Mouse (Mus musculus) thymus, postnatal 36 days (tissue): ENCODE measurements around the gene Commd4.
"Not testable (repeated sequence)": the region's sequence is repeated elsewhere in the genome, so short reads cannot be mapped to it uniquely, and the experiment has no call there.

ENCODE experiments used
- DNase-seq, 2 experiments: peaks; one replicate each; pipeline ENCODE4 v3.0.0; 2022; ENCODE audit warnings: mixed read lengths in 2 of 2

Gene Commd4

GRCm38 (mm10) chr9:57158013-57158470 is at the start of gene Commd4:
Gene Commd4, minus strand, starts transcription at chr9:57158331.
- DNase-seq, result peak; percentile 77 to 79

GRCm38 (mm10) chr9:57206896-57207295 is 48.8 kb upstream of the Commd4 start:
- DNase-seq, result no peak

GRCm38 (mm10) chr9:57203571-57203970 is 45.4 kb upstream of the Commd4 start:
- not testable (repeated sequence) for DNase-seq

- no peak for DNase-seq
Observed at GRCm38 (mm10) chr9:57202981-57203380, 44.9 kb upstream of the Commd4 start.

GRCm38 (mm10) chr9:57197414-57197813 is 39.3 kb upstream of the Commd4 start:
- no peak for DNase-seq

- DNase-seq, result no peak
Observed at GRCm38 (mm10) chr9:57196708-57197107, 38.6 kb upstream of the Commd4 start.

GRCm38 (mm10) chr9:57168411-57168810 is 10.3 kb upstream of the Commd4 start:
- no peak for DNase-seq

- DNase-seq, result no peak
Observed at GRCm38 (mm10) chr9:57166173-57166572, 8.0 kb upstream of the Commd4 start.

- DNase-seq, result no peak
Observed at GRCm38 (mm10) chr9:57163137-57163536, 5.0 kb upstream of the Commd4 start.

- no peak for DNase-seq
Observed at GRCm38 (mm10) chr9:57162496-57162895, 4.4 kb upstream of the Commd4 start.

- no peak for DNase-seq
Observed at GRCm38 (mm10) chr9:57158506-57158905, 375 bp upstream of the Commd4 start.

GRCm38 (mm10) chr9:57157499-57157898 is 632 bp downstream of the Commd4 start:
- no peak for DNase-seq

- no peak for DNase-seq
Observed at GRCm38 (mm10) chr9:57156823-57157222, 1.3 kb downstream of the Commd4 start.

GRCm38 (mm10) chr9:57156383-57156782 is 1.7 kb downstream of the Commd4 start:
- DNase-seq, result no peak

- DNase-seq, result no peak
Observed at GRCm38 (mm10) chr9:57152331-57152730, 5.8 kb downstream of the Commd4 start.

GRCm38 (mm10) chr9:57150192-57150591 is 7.9 kb downstream of the Commd4 start:
- no peak for DNase-seq

- DNase-seq, result no peak
Observed at GRCm38 (mm10) chr9:57149021-57149420, 9.1 kb downstream of the Commd4 start.

GRCm38 (mm10) chr9:57148144-57148878 is 9.8 kb downstream of the Commd4 start, which contains the start of gene Neil1:
Gene Neil1, minus strand, starts transcription at chr9:57148305.
- peak; percentile 81 to 84 for DNase-seq

- DNase-seq, result no peak
Observed at GRCm38 (mm10) chr9:57147205-57148143, 10.7 kb downstream of the Commd4 start.

GRCm38 (mm10) chr9:57146451-57147066 is 11.6 kb downstream of the Commd4 start:
- DNase-seq, result no peak

- no peak for DNase-seq
Observed at GRCm38 (mm10) chr9:57144830-57145229, 13.3 kb downstream of the Commd4 start.

- no peak for DNase-seq
Observed at GRCm38 (mm10) chr9:57143212-57143611, 14.9 kb downstream of the Commd4 start.
